21 mouse cellular contexts compared by ENCODE assay signal in the genomic region with DNA sequence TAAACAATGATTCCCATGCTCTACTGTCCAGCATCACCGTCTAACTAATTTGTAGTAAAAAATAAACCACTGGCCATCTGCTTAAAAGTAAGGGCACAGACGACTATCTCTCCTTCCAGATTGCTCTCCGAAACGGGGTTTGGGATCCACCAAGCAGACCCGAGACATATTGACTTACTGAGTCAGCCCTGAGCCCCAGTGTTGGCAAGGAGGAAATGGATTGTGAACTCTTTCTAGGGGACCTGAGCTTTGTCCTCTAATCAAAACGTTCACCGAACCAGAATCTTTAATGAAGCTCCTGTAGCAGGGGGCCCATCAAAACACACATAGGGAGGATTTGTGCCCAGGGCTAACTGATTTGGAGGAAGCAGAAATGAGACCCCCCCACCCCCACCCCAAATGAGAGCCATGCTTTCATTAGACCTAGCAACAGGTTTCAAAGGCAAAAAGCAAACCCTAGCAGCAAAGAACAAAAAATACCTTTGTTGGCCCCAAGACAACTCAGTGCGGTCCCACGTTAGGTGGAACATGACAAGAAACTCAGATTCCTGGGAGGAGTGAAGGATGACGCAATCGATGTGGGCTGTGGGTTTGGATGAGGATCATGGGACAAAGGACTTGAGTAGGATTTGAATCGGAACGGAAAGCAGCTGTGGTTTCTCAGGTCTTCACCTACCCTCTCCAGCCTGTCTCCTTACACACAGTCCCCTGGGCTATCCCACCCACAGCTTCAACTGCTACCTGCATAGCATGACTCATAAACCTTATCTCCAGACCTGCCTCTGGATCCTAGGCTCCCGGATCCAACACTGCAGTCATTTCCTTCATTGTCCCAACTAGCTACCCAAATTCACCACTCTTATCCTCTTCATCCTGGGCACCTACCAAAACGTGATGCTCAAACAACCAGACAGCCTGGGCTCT.
DNase-seq lines count a peak whose midpoint lies in the region; ATAC-seq and TF ChIP-seq lines count a peak whose summit lies in the region.
"Had no signal": no experiment of that assay in that cellular context is flagged by ENCODE, and none has a peak within 500 bp of the region (broad histone marks: within the 10 kb centered on the region; RNA-seq: fewer than 3 reads in every experiment).

No protein-coding gene starts in this region.

- H3K9me3 ChIP-seq in intestine, embryonic 14.5 days (ENCODE audit: control insufficient read depth, low read length), result no peaks in the 10 kb centered on the region
- no peaks in the 10 kb centered on the region for H3K9me3 ChIP-seq in liver, embryonic 15.5 days (replicated peaks)
- no peaks in the 10 kb centered on the region for H3K9me3 ChIP-seq in stomach, postnatal 0 days (ENCODE audit: control insufficient read depth, low read length)
- H3K9me3 ChIP-seq in midbrain, postnatal 0 days (ENCODE audit: low read length), result no peaks in the 10 kb centered on the region
- no peaks in the 10 kb centered on the region for H3K9me3 ChIP-seq in hindbrain, embryonic 14.5 days (ENCODE audit: control insufficient read depth, low read length)
- H3K9me3 ChIP-seq: G1E; hindbrain, embryonic 15.5 days; megakaryocyte, embryonic 14.5 days had no signal

- no peak for TF ChIP-seq POLR2A in liver, adult 2 months (IDR thresholded peaks at IDR 0.05; ENCODE audit: extremely low read depth, insufficient read depth, low read length)

- H3K27ac ChIP-seq in liver, adult 2 months (replicated peaks; ENCODE audit: insufficient read depth, low read depth, low read length), result peak overlapping the region; percentile 70
- H3K27ac ChIP-seq in intestine, embryonic 14.5 days (ENCODE audit: low read depth), result no peak overlapping the region
- H3K27ac ChIP-seq in liver, embryonic 15.5 days (replicated peaks), result peak overlapping the region; percentile 67
- peak overlapping the region; percentile 77 for H3K27ac ChIP-seq in stomach, postnatal 0 days (replicated peaks)
- no peak overlapping the region for H3K27ac ChIP-seq in midbrain, postnatal 0 days (ENCODE audit: low read depth, low read length)
- no peak overlapping the region for H3K27ac ChIP-seq in hindbrain, embryonic 14.5 days
- H3K27ac ChIP-seq: gastrocnemius, adult 2 months; hindbrain, embryonic 15.5 days; kidney, postnatal 0 days; layer of hippocampus, adult 2 months had no signal

- H3K36me3 ChIP-seq in liver, adult 2 months (ENCODE audit: control insufficient read depth, insufficient read depth, low read length), result no peaks in the 10 kb centered on the region
- no peaks in the 10 kb centered on the region for H3K36me3 ChIP-seq in intestine, embryonic 14.5 days (ENCODE audit: control insufficient read depth, insufficient read depth, low read length)
- no peaks in the 10 kb centered on the region for H3K36me3 ChIP-seq in liver, embryonic 15.5 days (replicated peaks)
- H3K36me3 ChIP-seq in stomach, postnatal 0 days (ENCODE audit: control insufficient read depth, insufficient read depth, low read length), result no peaks in the 10 kb centered on the region
- H3K36me3 ChIP-seq in midbrain, postnatal 0 days (ENCODE audit: insufficient read depth, low read length), result no peaks in the 10 kb centered on the region
- H3K36me3 ChIP-seq in hindbrain, embryonic 14.5 days (replicated peaks; ENCODE audit: control insufficient read depth, insufficient read depth), result no peaks in the 10 kb centered on the region
- H3K36me3 ChIP-seq: G1E; hindbrain, embryonic 15.5 days had no signal

- no peak overlapping the region for H3K4me3 ChIP-seq in liver, adult 2 months (ENCODE audit: insufficient read depth, low read depth, low read length)
- no peak overlapping the region for H3K4me3 ChIP-seq in intestine, embryonic 14.5 days (ENCODE audit: low read depth, low read length)
- no peak overlapping the region for H3K4me3 ChIP-seq in liver, embryonic 15.5 days (replicated peaks)
- no peak overlapping the region for H3K4me3 ChIP-seq in stomach, postnatal 0 days (ENCODE audit: low read depth, low read length)
- H3K4me3 ChIP-seq in midbrain, postnatal 0 days (ENCODE audit: low read depth, low read length), result no peak overlapping the region
- no peak overlapping the region for H3K4me3 ChIP-seq in hindbrain, embryonic 14.5 days (replicated peaks; ENCODE audit: low read length)
- H3K4me3 ChIP-seq: gastrocnemius, adult 2 months; hindbrain, embryonic 15.5 days; layer of hippocampus, adult 2 months; megakaryocyte, embryonic 14.5 days had no signal

- no peak for TF ChIP-seq CTCF in liver, adult 2 months (IDR thresholded peaks at IDR 0.05; ENCODE audit: low read depth, low read length)
- TF ChIP-seq CTCF in stomach, postnatal 0 days (IDR thresholded peaks at IDR 0.05; ENCODE audit: low read depth), result no peak
- no peak for TF ChIP-seq CTCF in midbrain, postnatal 0 days (IDR thresholded peaks at IDR 0.05)

- no peak overlapping the region for H3K4me2 ChIP-seq in intestine, embryonic 14.5 days (ENCODE audit: low read length)
- H3K4me2 ChIP-seq in liver, embryonic 15.5 days, result no peak overlapping the region
- no peak overlapping the region for H3K4me2 ChIP-seq in stomach, postnatal 0 days (replicated peaks; ENCODE audit: low read depth)
- H3K4me2 ChIP-seq in midbrain, postnatal 0 days (ENCODE audit: low read depth, low read length, poor library complexity, severe bottlenecking), result no peak overlapping the region
- H3K4me2 ChIP-seq in hindbrain, embryonic 14.5 days (replicated peaks), result no peak overlapping the region
- H3K4me2 ChIP-seq: hindbrain, embryonic 15.5 days had no signal

- peak; percentile 65 for DNase-seq in liver, adult 2 months (ENCODE audit: extremely low read depth, low read depth, low spot score)
- no peak for DNase-seq in liver
- DNase-seq in intestine, embryonic 14.5 days (ENCODE audit: low spot score), result no peak
- DNase-seq in stomach, postnatal 0 days (ENCODE audit: low spot score), result peak; percentile 40
- no peak for DNase-seq in kidney, postnatal 14 days
- no peak for DNase-seq in midbrain, postnatal 0 days (ENCODE audit: low spot score)
- no peak for DNase-seq in hindbrain, embryonic 14.5 days (ENCODE audit: low spot score)
- DNase-seq: cerebellum, adult 18-20 months; cerebellum, postnatal 25 days; gastrocnemius, adult 2 months; heart, adult 18-20 months; heart, postnatal 36 days; layer of hippocampus, postnatal 36 days; lung, postnatal 10 days; midbrain, embryonic 14.5 days had no signal

- peak; percentile 34; the same call in 1 of the 2 replicates for ATAC-seq in intestine, embryonic 14.5 days (replicated peaks; ENCODE audit: low FRiP score, low TSS enrichment, low read depth)
- ATAC-seq in liver, embryonic 15.5 days (ENCODE audit: insufficient read depth), result no peak
- peak; percentile 64 for ATAC-seq in stomach, postnatal 0 days (ENCODE audit: low FRiP score, low TSS enrichment)
- ATAC-seq in midbrain, postnatal 0 days (ENCODE audit: low FRiP score), result no peak
- no peak for ATAC-seq in hindbrain, embryonic 14.5 days (ENCODE audit: low FRiP score)

- no peaks in the 10 kb centered on the region for H3K27me3 ChIP-seq in liver, adult 2 months (ENCODE audit: control insufficient read depth, insufficient read depth, low read length)
- no peaks in the 10 kb centered on the region for H3K27me3 ChIP-seq in intestine, embryonic 14.5 days (replicated peaks; ENCODE audit: control insufficient read depth, insufficient read depth, low read length)
- no peaks in the 10 kb centered on the region for H3K27me3 ChIP-seq in liver, embryonic 15.5 days
- no peaks in the 10 kb centered on the region for H3K27me3 ChIP-seq in stomach, postnatal 0 days (ENCODE audit: control insufficient read depth, insufficient read depth, low read length)
- no peaks in the 10 kb centered on the region for H3K27me3 ChIP-seq in midbrain, postnatal 0 days (ENCODE audit: insufficient read depth, low read length)
- H3K27me3 ChIP-seq in hindbrain, embryonic 14.5 days (ENCODE audit: control insufficient read depth, insufficient read depth, low read length), result no peaks in the 10 kb centered on the region
- H3K27me3 ChIP-seq: hindbrain, embryonic 15.5 days; megakaryocyte, embryonic 14.5 days had no signal

- no peaks in the 10 kb centered on the region for H3K79me2 ChIP-seq in liver, adult 2 months (ENCODE audit: control insufficient read depth, insufficient read depth, low read length)

- 41% methylated on average over 15 of the region's 15 CpGs for WGBS in liver, adult 2 months
- 71% methylated on average over 15 of the region's 15 CpGs for WGBS in intestine, embryonic 14.5 days
- 56% methylated on average over 15 of the region's 15 CpGs for WGBS in liver, embryonic 15.5 days (ENCODE audit: insufficient replicate concordance)
- WGBS in stomach, postnatal 0 days, result 56% methylated on average over 15 of the region's 15 CpGs
- 74% methylated on average over 15 of the region's 15 CpGs for WGBS in midbrain, postnatal 0 days
- 82% methylated on average over 15 of the region's 15 CpGs for WGBS in hindbrain, embryonic 14.5 days

- peak overlapping the region; percentile 19; the same call in 1 of the 2 replicates for H3K9ac ChIP-seq in liver, adult 2 months (ENCODE audit: low read depth, low read length)
- H3K9ac ChIP-seq in intestine, embryonic 14.5 days (ENCODE audit: low read length), result no peak overlapping the region
- H3K9ac ChIP-seq in liver, embryonic 15.5 days, result no peak overlapping the region
- no peak overlapping the region for H3K9ac ChIP-seq in stomach, postnatal 0 days (ENCODE audit: low read length)
- no peak overlapping the region for H3K9ac ChIP-seq in midbrain, postnatal 0 days (replicated peaks; ENCODE audit: low read length, poor library complexity, severe bottlenecking)
- H3K9ac ChIP-seq in hindbrain, embryonic 14.5 days, result no peak overlapping the region
- H3K9ac ChIP-seq: hindbrain, embryonic 15.5 days had no signal

- TF ChIP-seq EP300 in stomach, postnatal 0 days (optimal IDR thresholded peaks at IDR 0.05), result no peak

- H3K4me1 ChIP-seq in liver, adult 2 months (ENCODE audit: control insufficient read depth, insufficient read depth, low read length), result peaks cover 15% of the 10 kb centered on the region
- H3K4me1 ChIP-seq in intestine, embryonic 14.5 days (replicated peaks; ENCODE audit: control insufficient read depth, insufficient read depth, low read length), result no peaks in the 10 kb centered on the region; the same call in 1 of the 2 replicates
- peaks cover 35% of the 10 kb centered on the region for H3K4me1 ChIP-seq in liver, embryonic 15.5 days (replicated peaks)
- H3K4me1 ChIP-seq in stomach, postnatal 0 days (replicated peaks; ENCODE audit: control insufficient read depth, insufficient read depth), result no peaks in the 10 kb centered on the region
- H3K4me1 ChIP-seq in midbrain, postnatal 0 days (ENCODE audit: insufficient read depth, low read length), result no peaks in the 10 kb centered on the region
- H3K4me1 ChIP-seq in hindbrain, embryonic 14.5 days (replicated peaks; ENCODE audit: control insufficient read depth, insufficient read depth, low read length), result no peaks in the 10 kb centered on the region
- H3K4me1 ChIP-seq: hindbrain, embryonic 15.5 days had no signal

Comparison
In these comparisons a context has a peak if more than half of its experiments do, and no peak if none do; other contexts are left out.
1. DNase-seq: peak in liver, adult 2 months (single experiment) and stomach, postnatal 0 days (single experiment); none in liver (single experiment), intestine, embryonic 14.5 days (single experiment), kidney, postnatal 14 days (single experiment), midbrain, postnatal 0 days (single experiment) and hindbrain, embryonic 14.5 days (single experiment).
2. H3K27ac ChIP-seq: peak in liver, adult 2 months (single experiment), liver, embryonic 15.5 days (single experiment) and stomach, postnatal 0 days (single experiment); none in intestine, embryonic 14.5 days (single experiment), midbrain, postnatal 0 days (single experiment) and hindbrain, embryonic 14.5 days (single experiment).
3. ATAC-seq: peak in intestine, embryonic 14.5 days (single experiment) and stomach, postnatal 0 days (single experiment); none in liver, embryonic 15.5 days (single experiment), midbrain, postnatal 0 days (single experiment) and hindbrain, embryonic 14.5 days (single experiment).